Mouse (Mus musculus) kidney, adult 2 months (tissue): Measurements from ENCODE around the gene Cmtm5.

ENCODE experiments used
- CTCF ChIP-seq: fragments of 200-500 bp; conservative IDR thresholded peaks from 2 replicates; pipeline ENCODE4 v1.5.1; 2011; ENCODE audit warnings: low read depth, mild to moderate bottlenecking, control low read depth, low read length, moderate library complexity, mixed read lengths; ENCODE audit not compliant: insufficient read depth, insufficient read length
- POLR2A ChIP-seq: fragments of 200-500 bp; IDR thresholded peaks from one replicate; pipeline ENCODE4 v1.6.1; 2011; ENCODE audit warnings: low read depth, low read length, control low read depth

- TF ChIP-seq CTCF: no peak
- TF ChIP-seq POLR2A: no peak
Observed at GRCm38 (mm10) chr14:54955481-54955880, 19.4 kb downstream of the Cmtm5 start.
